In the genomic region with DNA sequence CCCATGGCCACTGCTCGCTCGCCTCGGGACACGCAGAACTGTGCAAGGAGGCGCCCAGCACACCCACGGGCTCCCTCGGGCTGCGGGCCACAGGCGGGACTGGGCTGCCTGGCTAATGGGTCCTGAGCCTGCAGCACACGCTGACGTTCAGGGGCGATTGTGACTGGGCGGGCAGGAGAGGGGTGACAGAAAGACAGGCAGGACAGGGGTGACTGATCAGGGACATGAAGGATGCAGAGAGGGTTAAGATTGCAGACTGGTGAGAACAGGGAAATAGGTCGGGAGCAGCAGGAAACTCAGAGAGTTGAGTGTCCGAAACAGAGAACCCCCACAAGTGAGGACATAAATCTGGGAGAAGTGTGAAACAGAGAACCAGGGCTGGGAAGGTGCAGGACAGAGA, we compare ENCODE assay signal across 18 mouse cellular contexts. TPM values are rescaled to one million over a fixed set of nuclear protein-coding genes. Genes with fewer than 3 reads are reported as not detected.
A peak's percentile ranks its signal among the peaks of the same experiment; 100 is the strongest.
DNase-seq lines count a peak whose midpoint lies in the region; ATAC-seq and TF ChIP-seq lines count a peak whose summit lies in the region.
"Had no signal": no experiment of that assay in that cellular context is flagged by ENCODE, and none has a peak within 500 bp of the region (broad histone marks: within the 10 kb centered on the region; RNA-seq: fewer than 3 reads in every experiment).

Gene Dcdc2c (minus strand): TSS at position 101 of the 400 bp plus-strand sequence.

- H3K9ac ChIP-seq in heart, embryonic 12.5 days: no peak within 1 kb of the TSS; the same call in 1 of the 2 replicates
- H3K9ac ChIP-seq in hindbrain, embryonic 15.5 days: no peak within 1 kb of the TSS
- H3K9ac ChIP-seq in hindbrain, embryonic 16.5 days (ENCODE audit: low read depth, low read length): no peak within 1 kb of the TSS
- no peak within 1 kb of the TSS for H3K9ac ChIP-seq in midbrain, embryonic 13.5 days (replicated peaks)
- no peak within 1 kb of the TSS for H3K9ac ChIP-seq in limb, embryonic 13.5 days
- H3K9ac ChIP-seq: forebrain, embryonic 15.5 days; liver, embryonic 13.5 days had no signal

- H3K4me1 ChIP-seq in heart, embryonic 12.5 days (replicated peaks): peaks cover 10% of the 10 kb centered on the region
- H3K4me1 ChIP-seq in hindbrain, embryonic 15.5 days (replicated peaks): no peaks in the 10 kb centered on the region
- H3K4me1 ChIP-seq in hindbrain, embryonic 16.5 days (ENCODE audit: control insufficient read depth, insufficient read depth, low read depth, low read length): no peaks in the 10 kb centered on the region
- H3K4me1 ChIP-seq in midbrain, embryonic 10.5 days: peaks cover 8% of the 10 kb centered on the region; the same call in 1 of the 2 replicates
- H3K4me1 ChIP-seq in midbrain, embryonic 13.5 days (replicated peaks): no peaks in the 10 kb centered on the region
- peaks cover 13% of the 10 kb centered on the region for H3K4me1 ChIP-seq in limb, embryonic 13.5 days
- H3K4me1 ChIP-seq: forebrain, embryonic 15.5 days; liver, embryonic 13.5 days had no signal

- peak within 1 kb of the TSS; percentile 58 for H3K4me2 ChIP-seq in heart, embryonic 12.5 days
- 0 out of 2 replicates have a peak within 1 kb of the TSS, but pooled peaks have one; percentile 13 for H3K4me2 ChIP-seq in hindbrain, embryonic 15.5 days
- no peak within 1 kb of the TSS for H3K4me2 ChIP-seq in hindbrain, embryonic 16.5 days (ENCODE audit: low read length)
- H3K4me2 ChIP-seq in midbrain, embryonic 13.5 days (replicated peaks): no peak within 1 kb of the TSS
- peak within 1 kb of the TSS; percentile 38; the same call in 1 of the 2 replicates for H3K4me2 ChIP-seq in limb, embryonic 13.5 days (replicated peaks)
- H3K4me2 ChIP-seq: forebrain, embryonic 15.5 days; liver, embryonic 13.5 days; midbrain, embryonic 11.5 days had no signal

- no peak for TF ChIP-seq CTCF in layer of hippocampus, adult 2 months (conservative IDR thresholded peaks at IDR 0.05)

- H3K4me3 ChIP-seq in heart, embryonic 12.5 days: 0 out of 2 replicates have a peak within 1 kb of the TSS, but pooled peaks have one; percentile 7
- no peak within 1 kb of the TSS for H3K4me3 ChIP-seq in hindbrain, embryonic 15.5 days
- H3K4me3 ChIP-seq in hindbrain, embryonic 16.5 days (ENCODE audit: low read length): no peak within 1 kb of the TSS
- H3K4me3 ChIP-seq in midbrain, embryonic 10.5 days: no peak within 1 kb of the TSS
- no peak within 1 kb of the TSS for H3K4me3 ChIP-seq in midbrain, embryonic 13.5 days (replicated peaks)
- no peak within 1 kb of the TSS for H3K4me3 ChIP-seq in limb, embryonic 13.5 days
- H3K4me3 ChIP-seq in layer of hippocampus, adult 2 months: no peak within 1 kb of the TSS
- H3K4me3 ChIP-seq: erythroblast, embryonic 14.5 days; forebrain, embryonic 15.5 days; liver, embryonic 13.5 days had no signal

- peaks cover 14% of the 10 kb centered on the region; the same call in 1 of the 2 replicates for H3K27me3 ChIP-seq in heart, embryonic 12.5 days (replicated peaks)
- no peaks in the 10 kb centered on the region for H3K27me3 ChIP-seq in hindbrain, embryonic 15.5 days
- H3K27me3 ChIP-seq in hindbrain, embryonic 16.5 days (replicated peaks; ENCODE audit: control insufficient read depth, insufficient read depth, low read length): no peaks in the 10 kb centered on the region
- H3K27me3 ChIP-seq in midbrain, embryonic 10.5 days (ENCODE audit: low read depth, poor library complexity, severe bottlenecking): peaks cover 3% of the 10 kb centered on the region; the same call in 1 of the 2 replicates
- H3K27me3 ChIP-seq in midbrain, embryonic 13.5 days: no peaks in the 10 kb centered on the region
- peaks cover 8% of the 10 kb centered on the region; the same call in 1 of the 2 replicates for H3K27me3 ChIP-seq in limb, embryonic 13.5 days
- H3K27me3 ChIP-seq: forebrain, embryonic 15.5 days had no signal

- whole genome bisulfite sequencing in heart, embryonic 12.5 days: 61% methylated on average over 15 of the region's 15 CpGs
- WGBS in hindbrain, embryonic 15.5 days: 84% methylated on average over 15 of the region's 15 CpGs
- 76% methylated on average over 15 of the region's 15 CpGs for WGBS in hindbrain, embryonic 16.5 days
- WGBS in midbrain, embryonic 10.5 days: 74% methylated on average over 15 of the region's 15 CpGs
- 79% methylated on average over 15 of the region's 15 CpGs for WGBS in midbrain, embryonic 13.5 days
- 73% methylated on average over 15 of the region's 15 CpGs for WGBS in limb, embryonic 13.5 days

- ATAC-seq in heart, embryonic 12.5 days (ENCODE audit: insufficient number of reproducible peaks, low FRiP score): no peak
- ATAC-seq in hindbrain, embryonic 15.5 days (ENCODE audit: low FRiP score, low read depth): no peak
- ATAC-seq in hindbrain, embryonic 16.5 days: no peak
- ATAC-seq in midbrain, embryonic 13.5 days: no peak
- ATAC-seq in limb, embryonic 13.5 days (ENCODE audit: low FRiP score, low read depth): peak; percentile 28; the same call in 1 of the 2 replicates
- ATAC-seq: forebrain, embryonic 15.5 days had no signal

- 0 out of 2 replicates have a peak, but pooled peaks cover 3% of the 10 kb centered on the region for H3K9me3 ChIP-seq in heart, embryonic 12.5 days (replicated peaks)
- H3K9me3 ChIP-seq in hindbrain, embryonic 15.5 days: no peaks in the 10 kb centered on the region
- H3K9me3 ChIP-seq in hindbrain, embryonic 16.5 days (ENCODE audit: control insufficient read depth, low read length): no peaks in the 10 kb centered on the region
- H3K9me3 ChIP-seq in midbrain, embryonic 10.5 days (replicated peaks): no peaks in the 10 kb centered on the region
- no peaks in the 10 kb centered on the region for H3K9me3 ChIP-seq in midbrain, embryonic 13.5 days
- no peaks in the 10 kb centered on the region for H3K9me3 ChIP-seq in limb, embryonic 13.5 days
- H3K9me3 ChIP-seq: forebrain, embryonic 15.5 days; liver, embryonic 13.5 days had no signal

- no peak within 1 kb of the TSS for H3K27ac ChIP-seq in heart, embryonic 12.5 days (ENCODE audit: poor library complexity, severe bottlenecking)
- no peak within 1 kb of the TSS for H3K27ac ChIP-seq in hindbrain, embryonic 15.5 days (replicated peaks)
- H3K27ac ChIP-seq in hindbrain, embryonic 16.5 days (ENCODE audit: low read depth, low read length): no peak within 1 kb of the TSS
- H3K27ac ChIP-seq in midbrain, embryonic 10.5 days (replicated peaks): peak within 1 kb of the TSS; percentile 17; the same call in 1 of the 2 replicates
- H3K27ac ChIP-seq in midbrain, embryonic 13.5 days: no peak within 1 kb of the TSS
- H3K27ac ChIP-seq in limb, embryonic 13.5 days: no peak within 1 kb of the TSS
- no peak within 1 kb of the TSS for H3K27ac ChIP-seq in layer of hippocampus, adult 2 months
- H3K27ac ChIP-seq: forebrain, embryonic 15.5 days; liver, embryonic 13.5 days had no signal

- no peak for DNase-seq in heart, postnatal 4 days
- no peak for DNase-seq in midbrain, embryonic 10.5 days (ENCODE audit: low spot score)
- DNase-seq in layer of hippocampus, adult 2 months (ENCODE audit: low spot score in 2 of 2): no peak
- DNase-seq: cerebellum, postnatal 14 days; heart, postnatal 36 days; kidney, postnatal 14 days; liver, embryonic 13.5 days; lung, postnatal 14 days; thymus, adult 2 months had no signal

- no peaks in the 10 kb centered on the region for H3K36me3 ChIP-seq in heart, embryonic 12.5 days
- H3K36me3 ChIP-seq in hindbrain, embryonic 15.5 days: no peaks in the 10 kb centered on the region
- no peaks in the 10 kb centered on the region for H3K36me3 ChIP-seq in hindbrain, embryonic 16.5 days (ENCODE audit: control insufficient read depth, insufficient read depth, low read length)
- H3K36me3 ChIP-seq in midbrain, embryonic 10.5 days: no peaks in the 10 kb centered on the region
- no peaks in the 10 kb centered on the region for H3K36me3 ChIP-seq in midbrain, embryonic 13.5 days
- no peaks in the 10 kb centered on the region for H3K36me3 ChIP-seq in limb, embryonic 13.5 days
- H3K36me3 ChIP-seq: forebrain, embryonic 15.5 days; liver, embryonic 13.5 days had no signal

RNA-seq across cellular contexts. Expression of gene Dcdc2c, which starts in this region (rescaled TPM):
- polyA plus RNA-seq in heart, embryonic 12.5 days (2016; fragmentation: Nextera tagmentation; extraction: Ambion mirVana): 0.13 TPM in 1 of 2 replicates, not detected in the other
- under 1 TPM in 1 of 2 experiments, not detected in 1; 0.18 TPM for total RNA-seq in heart, postnatal 4 days (2021)
- 0.10 TPM in 1 of 2 replicates, not detected in the other for polyA plus RNA-seq in hindbrain, embryonic 15.5 days (2015; fragmentation: Nextera tagmentation; extraction: Ambion mirVana)
- polyA plus RNA-seq in hindbrain, embryonic 16.5 days (2015; fragmentation: Nextera tagmentation; extraction: Ambion mirVana): not detected in 2 replicates
- polyA plus RNA-seq in midbrain, embryonic 10.5 days (2016; fragmentation: Nextera tagmentation; extraction: Ambion mirVana): 0.14 and 0.15 TPM in 2 replicates
- not detected in 2 replicates for polyA plus RNA-seq in midbrain, embryonic 13.5 days (2015; fragmentation: Nextera tagmentation; extraction: Ambion mirVana)
- 0.13 and 0.28 TPM in 2 replicates for polyA plus RNA-seq in limb, embryonic 13.5 days (2015; fragmentation: Nextera tagmentation; extraction: Ambion mirVana)
- total RNA-seq in layer of hippocampus, adult 2 months (2021): under 1 TPM; 0.41 to 0.42 TPM
- total RNA-seq: gastrocnemius, adult 18-20 months; heart, postnatal 36 days had no signal
- polyA plus RNA-seq: thymus, adult 2 months had no signal

Comparison
In these comparisons a context has a peak if more than half of its experiments do, and no peak if none do; other contexts are left out.
1. H3K4me2 ChIP-seq: peak in heart, embryonic 12.5 days (single experiment) and hindbrain, embryonic 15.5 days (single experiment); none in hindbrain, embryonic 16.5 days (single experiment) and midbrain, embryonic 13.5 days (single experiment).
2. Peak in ATAC-seq and H3K4me2 ChIP-seq in limb, embryonic 13.5 days; RNA of the gene not detected or under 1 TPM.